Mouse (Mus musculus): ENCODE results near the gene Six3.

DNA sequence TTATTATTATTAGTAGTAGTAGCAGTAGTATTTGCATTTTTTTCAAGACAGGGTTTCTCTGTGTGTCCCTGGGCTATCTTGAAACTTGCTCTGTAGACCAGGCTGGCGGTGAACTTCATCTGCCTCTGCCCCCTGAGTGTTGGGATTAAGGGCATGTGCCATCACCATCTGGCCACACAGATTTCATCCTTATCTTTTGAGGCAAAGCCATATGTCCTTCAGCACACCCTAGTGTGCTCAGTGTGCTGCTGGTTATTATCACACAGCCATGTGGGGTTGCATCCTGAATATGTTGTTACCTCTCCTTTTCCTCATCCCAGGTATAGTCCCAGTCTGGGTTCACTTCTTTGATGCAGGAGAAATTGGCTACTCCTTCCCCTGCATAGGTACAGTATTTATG, 46.6 kb downstream of the Six3 start:
- TF ChIP-seq EP300 (IDR thresholded peaks at IDR 0.05; ENCODE audit: low read depth in 1 of 2, low read length in 2 of 2) (no peak), CHD1 (IDR thresholded peaks at IDR 0.05; ENCODE audit: low read depth, low read length) (no peak)

All from MEL (cell line).